Mouse (Mus musculus) testis, postnatal 10 days (tissue): ENCODE measurements around the gene Taf12.

Source experiments
- DNase-seq: peaks from one replicate; pipeline ENCODE4 v3.0.0; 2021; ENCODE audit warnings: low spot score

Gene Taf12

GRCm38 (mm10) chr4:132274156-132274862, at the start of gene Taf12:
TSS of gene Taf12 (plus strand) at chr4:132274375.
- DNase-seq: peak; percentile 93

- no peak for DNase-seq
These were observed 43.8 kb upstream of the Taf12 start for GRCm38 (mm10) chr4:132230422-132230821.

- DNase-seq: no peak
These were observed 39.5 kb upstream of the Taf12 start for GRCm38 (mm10) chr4:132234710-132235109.

GRCm38 (mm10) chr4:132238356-132238755, 35.8 kb upstream of the Taf12 start:
- DNase-seq: no peak

GRCm38 (mm10) chr4:132240367-132240766, 33.8 kb upstream of the Taf12 start:
- no peak for DNase-seq

GRCm38 (mm10) chr4:132241208-132241607, 33.0 kb upstream of the Taf12 start:
- DNase-seq: no peak

GRCm38 (mm10) chr4:132245643-132246042, 28.5 kb upstream of the Taf12 start:
- no peak for DNase-seq

GRCm38 (mm10) chr4:132247451-132247997, 26.7 kb upstream of the Taf12 start:
- no peak for DNase-seq

- no peak for DNase-seq
These were observed 22.6 kb upstream of the Taf12 start for GRCm38 (mm10) chr4:132251596-132251995.

GRCm38 (mm10) chr4:132253128-132253527, 21.0 kb upstream of the Taf12 start:
- DNase-seq: no peak

GRCm38 (mm10) chr4:132253622-132254021, 20.6 kb upstream of the Taf12 start:
- no peak for DNase-seq

- DNase-seq: no peak
These were observed 19.2 kb upstream of the Taf12 start for GRCm38 (mm10) chr4:132254986-132255385.

- no peak for DNase-seq
These were observed 17.8 kb upstream of the Taf12 start for GRCm38 (mm10) chr4:132256384-132256783.

- no peak for DNase-seq
These were observed 14.9 kb upstream of the Taf12 start for GRCm38 (mm10) chr4:132259248-132259647.

- DNase-seq: no peak
These were observed 13.5 kb upstream of the Taf12 start for GRCm38 (mm10) chr4:132260404-132261379.

- DNase-seq: peak; percentile 85
These were observed 12.4 kb upstream of the Taf12 start, which contains the start of gene Gmeb1 for GRCm38 (mm10) chr4:132261514-132262357. TSS of gene Gmeb1 (minus strand) at chr4:132261602.

- DNase-seq: no peak
These were observed 11.9 kb upstream of the Taf12 start for GRCm38 (mm10) chr4:132262358-132262616.

GRCm38 (mm10) chr4:132263313-132263712, 10.9 kb upstream of the Taf12 start:
- no peak for DNase-seq

GRCm38 (mm10) chr4:132266835-132267349, 7.3 kb upstream of the Taf12 start:
- no peak for DNase-seq

GRCm38 (mm10) chr4:132268871-132269739, 5.1 kb upstream of the Taf12 start:
- no peak for DNase-seq
